ENCODE assay signal across 10 mouse cellular contexts in genomic region chr11:22777531-22777930, GRCm38 (mm10).
A peak's percentile ranks its signal among the peaks of the same experiment; 100 is the strongest.
DNase-seq lines count a peak whose midpoint lies in the region; ATAC-seq and TF ChIP-seq lines count a peak whose summit lies in the region.
"Had no signal": no experiment of that assay in that cellular context is flagged by ENCODE, and none has a peak within 500 bp of the region (broad histone marks: within the 10 kb centered on the region; RNA-seq: fewer than 3 reads in every experiment).

No protein-coding gene starts in this region.

- no peak overlapping the region for H3K9ac ChIP-seq in kidney, embryonic 15.5 days
- no peak overlapping the region for H3K9ac ChIP-seq in CH12.LX (ENCODE audit: insufficient read depth, low read depth)
- H3K9ac ChIP-seq in midbrain, embryonic 14.5 days (replicated peaks; ENCODE audit: low read length), result no peak overlapping the region
- H3K9ac ChIP-seq: forebrain, embryonic 12.5 days had no signal

- H3K27me3 ChIP-seq in kidney, embryonic 15.5 days, result no peaks in the 10 kb centered on the region
- no peaks in the 10 kb centered on the region for H3K27me3 ChIP-seq in CH12.LX (replicated peaks)
- no peaks in the 10 kb centered on the region for H3K27me3 ChIP-seq in midbrain, embryonic 14.5 days (ENCODE audit: control insufficient read depth, insufficient read depth, low read length)
- H3K27me3 ChIP-seq: forebrain, embryonic 12.5 days had no signal

- ATAC-seq in kidney, embryonic 15.5 days (replicated peaks; ENCODE audit: low FRiP score), result no peak
- no peak for ATAC-seq in midbrain, embryonic 14.5 days (ENCODE audit: low FRiP score, low TSS enrichment)

- no peaks in the 10 kb centered on the region for H3K36me3 ChIP-seq in kidney, embryonic 15.5 days
- no peaks in the 10 kb centered on the region for H3K36me3 ChIP-seq in CH12.LX (replicated peaks in 1 of 2; ENCODE audit: control insufficient read depth in 1 of 2, insufficient read depth in 1 of 2, low read length in 1 of 2)
- no peaks in the 10 kb centered on the region for H3K36me3 ChIP-seq in midbrain, embryonic 14.5 days (ENCODE audit: control insufficient read depth, insufficient read depth, low read length)
- H3K36me3 ChIP-seq: forebrain, embryonic 12.5 days had no signal

- peak; percentile 64 for TF ChIP-seq RAD21 in CH12.LX (IDR thresholded peaks at IDR 0.05; ENCODE audit: low read depth, low read length)

- DNase-seq in kidney, postnatal 4 days, result peak; percentile 16 to 32
- DNase-seq in CH12.LX (ENCODE audit: extremely low read depth) (no peak), MEL-GATA-1-ER (ENCODE audit: extremely low read depth, low read depth) (peak; percentile 38)
- peak; percentile 53 for DNase-seq in naive thymus-derived CD4-positive, alpha-beta T cell, adult 2 months (ENCODE audit: low read depth)
- no peak for DNase-seq in frontal cortex, postnatal 14 days (ENCODE audit: low spot score in 2 of 2)
- no peak for DNase-seq in midbrain, embryonic 14.5 days
- DNase-seq: heart, postnatal 36 days; left cerebral cortex, postnatal 4 days had no signal

- H3K27ac ChIP-seq in kidney, embryonic 15.5 days, result no peak overlapping the region
- no peak overlapping the region for H3K27ac ChIP-seq in CH12.LX (ENCODE audit: insufficient read depth, low read depth)
- H3K27ac ChIP-seq in midbrain, embryonic 14.5 days (replicated peaks; ENCODE audit: low read depth, low read length), result no peak overlapping the region
- H3K27ac ChIP-seq: forebrain, embryonic 12.5 days had no signal

- no peak overlapping the region for H3K4me3 ChIP-seq in kidney, embryonic 15.5 days (replicated peaks)
- no peak overlapping the region for H3K4me3 ChIP-seq in CH12.LX (replicated peaks in 1 of 3; ENCODE audit: low read depth in 2 of 3, low read length in 2 of 3, poor library complexity in 1 of 3)
- H3K4me3 ChIP-seq in midbrain, embryonic 14.5 days (replicated peaks; ENCODE audit: low read depth, low read length), result no peak overlapping the region
- H3K4me3 ChIP-seq: forebrain, embryonic 12.5 days had no signal

- no peaks in the 10 kb centered on the region for H3K9me3 ChIP-seq in kidney, embryonic 15.5 days (replicated peaks)
- H3K9me3 ChIP-seq in CH12.LX (replicated peaks; ENCODE audit: low read length), result peaks cover 3% of the 10 kb centered on the region
- no peaks in the 10 kb centered on the region for H3K9me3 ChIP-seq in midbrain, embryonic 14.5 days (ENCODE audit: control insufficient read depth, low read length)
- H3K9me3 ChIP-seq: forebrain, embryonic 12.5 days had no signal

- H3K79me2 ChIP-seq in CH12.LX (replicated peaks; ENCODE audit: control insufficient read depth, extremely low read depth, insufficient read depth, poor library complexity, severe bottlenecking), result no peaks in the 10 kb centered on the region

- dilution Hi-C loops in CH12.LX (cut with MboI; ENCODE audit: extremely low pct_ligation_motif_present, extremely low pct_unique_long_range_greater_than_20kb, low sequenced_read_pairs), result no loop called here

- TF ChIP-seq EP300 in CH12.LX (IDR thresholded peaks at IDR 0.05; ENCODE audit: low read length), result no peak

- peaks cover 4% of the 10 kb centered on the region; the same call in 1 of the 2 replicates for H3K4me1 ChIP-seq in kidney, embryonic 15.5 days
- H3K4me1 ChIP-seq in CH12.LX (ENCODE audit: control insufficient read depth in 1 of 2, insufficient read depth in 2 of 2), result peaks cover 8 to 38% of the 10 kb centered on the region in 2 experiments
- H3K4me1 ChIP-seq in midbrain, embryonic 14.5 days (ENCODE audit: control insufficient read depth, insufficient read depth, low read length), result no peaks in the 10 kb centered on the region
- H3K4me1 ChIP-seq: forebrain, embryonic 12.5 days had no signal

- H3K4me2 ChIP-seq in kidney, embryonic 15.5 days, result no peak overlapping the region
- H3K4me2 ChIP-seq in CH12.LX (ENCODE audit: insufficient read depth, low read depth, poor library complexity, severe bottlenecking), result no peak overlapping the region
- no peak overlapping the region for H3K4me2 ChIP-seq in midbrain, embryonic 14.5 days (ENCODE audit: low read length)
- H3K4me2 ChIP-seq: forebrain, embryonic 12.5 days had no signal

- 92% methylated on average over 2 of the region's 2 CpGs for WGBS in kidney, embryonic 15.5 days
- WGBS in midbrain, embryonic 14.5 days, result 89% methylated on average over 2 of the region's 2 CpGs

- in situ Hi-C loops in CH12.LX (cut with MboI; ENCODE audit: low pct_ligation_motif_present, low pct_unique_long_range_greater_than_20kb, low sequenced_read_pairs), result no loop called here

- TF ChIP-seq POLR2A in CH12.LX (IDR thresholded peaks at IDR 0.05; ENCODE audit: low read depth, low read length), result no peak

- TF ChIP-seq CTCF in CH12.LX (conservative IDR thresholded peaks at IDR 0.05 in 1 of 2, IDR thresholded peaks at IDR 0.05 in 1 of 2; ENCODE audit: low read depth in 2 of 2, low read length in 2 of 2), result peak; percentile 49 to 62; a peak in 3 of 4 replicates

TF ChIP-seq in CH12.LX, 34 proteins besides CTCF, POLR2A, EP300 and RAD21:
- peak; percentile 76 for TF ChIP-seq SMC3 (IDR thresholded peaks at IDR 0.05; ENCODE audit: low read depth, low read length)
- TF ChIP-seq ZC3H11A (IDR thresholded peaks at IDR 0.05; ENCODE audit: low read depth, low read length), result peak; percentile 10; the same call in 1 of the 2 replicates
- no peak for TF ChIP-seq PAX5 (IDR thresholded peaks at IDR 0.05; ENCODE audit: low read length)
- TF ChIP-seq MYC (IDR thresholded peaks at IDR 0.05; ENCODE audit: low read depth, low read length), result peak; percentile 67; the same call in 1 of the 2 replicates

Comparison
In these comparisons a context has a peak if more than half of its experiments do, and no peak if none do; other contexts are left out.
1. DNase-seq: peak in kidney, postnatal 4 days (2 of 2), MEL-GATA-1-ER (single experiment) and naive thymus-derived CD4-positive, alpha-beta T cell, adult 2 months (single experiment); none in CH12.LX (single experiment), frontal cortex, postnatal 14 days (0 of 2) and midbrain, embryonic 14.5 days (single experiment).